Mouse (Mus musculus) heart, adult 11 months (tissue): ENCODE data around the gene Dock3.

Source experiments
- DNase-seq: peaks from one replicate; pipeline ENCODE4 v3.0.0; 2022

Gene Dock3

GRCm38 (mm10) chr9:107231539-107232139 is at the start of gene Dock3:
TSS of gene Dock3 (minus strand) at chr9:107231909.
- DNase-seq: peak; percentile 95

- no peak for DNase-seq
Measured at GRCm38 (mm10) chr9:107280322-107281027, 48.8 kb upstream of the Dock3 start.

- peak; percentile 96 for DNase-seq
Measured at GRCm38 (mm10) chr9:107279378-107280321, 47.9 kb upstream of the Dock3 start.

- peak; percentile 98 for DNase-seq
Measured at GRCm38 (mm10) chr9:107278527-107279377, 47.0 kb upstream of the Dock3 start.

- no peak for DNase-seq
Measured at GRCm38 (mm10) chr9:107278126-107278525, 46.4 kb upstream of the Dock3 start.

- DNase-seq: peak; percentile 84
Measured at GRCm38 (mm10) chr9:107277603-107278002, 45.9 kb upstream of the Dock3 start.

GRCm38 (mm10) chr9:107275710-107276109 is 44.0 kb upstream of the Dock3 start:
- DNase-seq: peak; percentile 89

- no peak for DNase-seq
Measured at GRCm38 (mm10) chr9:107274751-107275150, 43.0 kb upstream of the Dock3 start.

GRCm38 (mm10) chr9:107273184-107273583 is 41.5 kb upstream of the Dock3 start:
- no peak for DNase-seq

GRCm38 (mm10) chr9:107272284-107272683 is 40.6 kb upstream of the Dock3 start:
- DNase-seq: peak; percentile 94

- no peak for DNase-seq
Measured at GRCm38 (mm10) chr9:107271177-107271938, 39.6 kb upstream of the Dock3 start.

GRCm38 (mm10) chr9:107269772-107270171 is 38.1 kb upstream of the Dock3 start:
- DNase-seq: no peak

- no peak for DNase-seq
Measured at GRCm38 (mm10) chr9:107267721-107268402, 36.2 kb upstream of the Dock3 start.

- DNase-seq: no peak
Measured at GRCm38 (mm10) chr9:107267028-107267427, 35.3 kb upstream of the Dock3 start.

- DNase-seq: no peak
Measured at GRCm38 (mm10) chr9:107264731-107265130, 33.0 kb upstream of the Dock3 start.

GRCm38 (mm10) chr9:107263912-107264311 is 32.2 kb upstream of the Dock3 start:
- DNase-seq: peak; percentile 94

- DNase-seq: no peak
Measured at GRCm38 (mm10) chr9:107262375-107262774, 30.7 kb upstream of the Dock3 start.

GRCm38 (mm10) chr9:107261792-107262191 is 30.1 kb upstream of the Dock3 start:
- no peak for DNase-seq

- peak; percentile 93 for DNase-seq
Measured at GRCm38 (mm10) chr9:107260836-107261235, 29.1 kb upstream of the Dock3 start.

GRCm38 (mm10) chr9:107260429-107260828 is 28.7 kb upstream of the Dock3 start:
- no peak for DNase-seq

- peak; percentile 96 for DNase-seq
Measured at GRCm38 (mm10) chr9:107259571-107259970, 27.9 kb upstream of the Dock3 start.
